Mouse (Mus musculus) spleen, embryonic (tissue): Measurements from ENCODE around the gene Txnip.

Experiments
- CTCF ChIA-PET: fragments of 350-600 bp; sonication (Branson Sonifier 250); formaldehyde crosslinking; loops from one replicate; lab custom pipeline; 2022; lab: Charles Lee

Gene Txnip

DNA sequence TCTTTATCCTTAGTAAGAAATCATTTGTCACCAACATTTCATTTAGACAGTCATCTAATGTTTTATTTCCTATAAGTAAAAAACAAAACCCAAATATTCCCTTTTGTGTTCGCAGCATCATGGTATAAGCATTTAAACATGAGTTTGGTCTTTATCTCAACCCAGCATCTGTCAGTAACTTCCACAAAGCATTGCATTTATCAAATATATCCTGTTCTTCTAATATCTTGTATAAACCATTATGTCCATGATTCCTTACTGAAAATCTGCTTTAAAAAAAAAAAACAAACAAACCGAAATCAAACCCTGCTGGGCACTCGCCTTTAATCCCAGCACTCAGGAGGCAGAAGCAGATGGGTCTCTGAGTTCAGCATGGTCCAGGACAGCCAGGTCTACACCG lies 48.9 kb downstream of the Txnip start:
- CTCF ChIA-PET = no interaction called here
